Mouse (Mus musculus): ENCODE data around the gene Cwc22. TPM values are rescaled to one million over a fixed set of nuclear protein-coding genes. Genes with fewer than 3 reads are reported as not detected.

Gene Cwc22
- total RNA-seq (2021): 10 to 100 TPM; 23.1 to 27.4 TPM
- long read RNA-seq, experiment 1, partial matches to known transcripts: 0 of 10 reads
- long read RNA-seq, experiment 1, other reads (novel, unspliced or antisense): 8 of 10 reads
- long read RNA-seq, experiment 2, partial matches to known transcripts: 2 of 7 reads
- long read RNA-seq, experiment 2, other reads (novel, unspliced or antisense): 2 of 7 reads

GRCm38 (mm10) chr2:77945596-77946485 is at the start of gene Cwc22:
Gene Cwc22 (minus strand): TSS chr2:77946375.
- DNase-seq (ENCODE audit: low spot score in 2 of 2): peak; percentile 85 to 96

- DNase-seq (ENCODE audit: low spot score in 2 of 2): no peak
Measured at GRCm38 (mm10) chr2:77993727-77994401, 47.7 kb upstream of the Cwc22 start.

- DNase-seq (ENCODE audit: low spot score in 2 of 2): no peak
Measured at GRCm38 (mm10) chr2:77992951-77993604, 46.9 kb upstream of the Cwc22 start.

GRCm38 (mm10) chr2:77990820-77991219 is 44.6 kb upstream of the Cwc22 start:
- DNase-seq (ENCODE audit: low spot score in 2 of 2): no peak

- DNase-seq (ENCODE audit: low spot score in 2 of 2): no peak
Measured at GRCm38 (mm10) chr2:77990121-77990520, 43.9 kb upstream of the Cwc22 start.

GRCm38 (mm10) chr2:77989390-77989789 is 43.2 kb upstream of the Cwc22 start:
- no peak for DNase-seq (ENCODE audit: low spot score in 2 of 2)

- no peak for DNase-seq (ENCODE audit: low spot score in 2 of 2)
Measured at GRCm38 (mm10) chr2:77985991-77986730, 40.0 kb upstream of the Cwc22 start.

GRCm38 (mm10) chr2:77984209-77984608 is 38.0 kb upstream of the Cwc22 start:
- no peak for DNase-seq (ENCODE audit: low spot score in 2 of 2)

- no peak for DNase-seq (ENCODE audit: low spot score in 2 of 2)
Measured at GRCm38 (mm10) chr2:77981826-77982225, 35.7 kb upstream of the Cwc22 start.

- no peak for DNase-seq (ENCODE audit: low spot score in 2 of 2)
Measured at GRCm38 (mm10) chr2:77980696-77981095, 34.5 kb upstream of the Cwc22 start.

- no peak for DNase-seq (ENCODE audit: low spot score in 2 of 2)
Measured at GRCm38 (mm10) chr2:77979519-77979918, 33.3 kb upstream of the Cwc22 start.

GRCm38 (mm10) chr2:77979081-77979480 is 32.9 kb upstream of the Cwc22 start:
- DNase-seq (ENCODE audit: low spot score in 2 of 2): no peak

- DNase-seq (ENCODE audit: low spot score in 2 of 2): no peak
Measured at GRCm38 (mm10) chr2:77978256-77978655, 32.1 kb upstream of the Cwc22 start.

- no peak for DNase-seq (ENCODE audit: low spot score in 2 of 2)
Measured at GRCm38 (mm10) chr2:77976321-77976920, 30.2 kb upstream of the Cwc22 start.

- DNase-seq (ENCODE audit: low spot score in 2 of 2): no peak
Measured at GRCm38 (mm10) chr2:77975606-77976005, 29.4 kb upstream of the Cwc22 start.

GRCm38 (mm10) chr2:77974986-77975385 is 28.8 kb upstream of the Cwc22 start:
- DNase-seq (ENCODE audit: low spot score in 2 of 2): no peak

- DNase-seq (ENCODE audit: low spot score in 2 of 2): no peak
Measured at GRCm38 (mm10) chr2:77974366-77974765, 28.2 kb upstream of the Cwc22 start.

- no peak for DNase-seq (ENCODE audit: low spot score in 2 of 2)
Measured at GRCm38 (mm10) chr2:77973296-77973695, 27.1 kb upstream of the Cwc22 start.

- DNase-seq (ENCODE audit: low spot score in 2 of 2): no peak
Measured at GRCm38 (mm10) chr2:77972541-77972940, 26.4 kb upstream of the Cwc22 start.

- no peak for DNase-seq (ENCODE audit: low spot score in 2 of 2)
Measured at GRCm38 (mm10) chr2:77971871-77972270, 25.7 kb upstream of the Cwc22 start.

Data from layer of hippocampus, postnatal 14 days (tissue).